Mouse (Mus musculus): ENCODE results near the gene Matn1. TPM values are rescaled to one million over a fixed set of nuclear protein-coding genes. Genes with fewer than 3 reads are reported as not detected.

Gene Matn1
- polyA plus RNA-seq, 1 experiment from 2014 or later, result not detected

GRCm38 (mm10) chr4:130914527-130914926, 29.7 kb upstream of the Matn1 start:
- ATAC-seq (ENCODE audit: low read depth), result no peak
- Histone ChIP-seq H3K9ac (replicated peaks; ENCODE audit: low read depth, low read length) (no peak overlapping the region), H3K36me3 (ENCODE audit: control insufficient read depth, insufficient read depth, low read length) (no peaks in the 10 kb centered on the region), H3K9me3 (ENCODE audit: control insufficient read depth, low read length) (no peaks in the 10 kb centered on the region), H3K27ac (ENCODE audit: low read depth, low read length) (no peak overlapping the region), H3K4me2 (ENCODE audit: low read depth, low read length) (no peak overlapping the region), H3K27me3 (ENCODE audit: control insufficient read depth, insufficient read depth, low read length) (no peaks in the 10 kb centered on the region), H3K4me1 (ENCODE audit: control insufficient read depth, insufficient read depth, low read length) (no peaks in the 10 kb centered on the region), H3K4me3 (ENCODE audit: low read depth, low read length) (no peak overlapping the region)
- 78% methylated on average over 7 of the region's 7 CpGs for WGBS

GRCm38 (mm10) chr4:130915006-130915667, 29.0 kb upstream of the Matn1 start:
- H3K27ac ChIP-seq (ENCODE audit: low read depth, low read length), result no peak overlapping the region

GRCm38 (mm10) chr4:130915668-130916035, 28.5 kb upstream of the Matn1 start:
- 47% methylated on average over 7 of the region's 7 CpGs for WGBS
- no peak overlapping the region for H3K4me3 ChIP-seq (ENCODE audit: low read depth, low read length)
- no peaks in the 10 kb centered on the region for H3K36me3 ChIP-seq (ENCODE audit: control insufficient read depth, insufficient read depth, low read length)
- 0 out of 2 replicates have a peak, but pooled peaks cover 4% of the 10 kb centered on the region for H3K4me1 ChIP-seq (ENCODE audit: control insufficient read depth, insufficient read depth, low read length)
- no peak overlapping the region for H3K27ac ChIP-seq (ENCODE audit: low read depth, low read length)
- no peak for ATAC-seq (ENCODE audit: low read depth)
- H3K27me3 ChIP-seq (ENCODE audit: control insufficient read depth, insufficient read depth, low read length), result no peaks in the 10 kb centered on the region
- H3K9ac ChIP-seq (replicated peaks; ENCODE audit: low read depth, low read length), result no peak overlapping the region
- no peaks in the 10 kb centered on the region for H3K9me3 ChIP-seq (ENCODE audit: control insufficient read depth, low read length)
- no peak overlapping the region for H3K4me2 ChIP-seq (ENCODE audit: low read depth, low read length)

More at GRCm38 (mm10) chr4:130915006-130915667, 29.0 kb upstream of the Matn1 start:
- Histone ChIP-seq H3K4me1 (ENCODE audit: control insufficient read depth, insufficient read depth, low read length) (0 out of 2 replicates have a peak, but pooled peaks cover 3% of the 10 kb centered on the region), H3K4me2 (ENCODE audit: low read depth, low read length) (no peak overlapping the region), H3K27me3 (ENCODE audit: control insufficient read depth, insufficient read depth, low read length) (no peaks in the 10 kb centered on the region), H3K36me3 (ENCODE audit: control insufficient read depth, insufficient read depth, low read length) (no peaks in the 10 kb centered on the region), H3K4me3 (ENCODE audit: low read depth, low read length) (no peak overlapping the region), H3K9me3 (ENCODE audit: control insufficient read depth, low read length) (no peaks in the 10 kb centered on the region), H3K9ac (replicated peaks; ENCODE audit: low read depth, low read length) (no peak overlapping the region)
- no peak for ATAC-seq (ENCODE audit: low read depth)
- WGBS, result 80% methylated on average over 12 of the region's 12 CpGs

- Histone ChIP-seq H3K9me3 (ENCODE audit: control insufficient read depth, low read length) (no peaks in the 10 kb centered on the region), H3K27me3 (ENCODE audit: control insufficient read depth, insufficient read depth, low read length) (no peaks in the 10 kb centered on the region), H3K9ac (replicated peaks; ENCODE audit: low read depth, low read length) (no peak overlapping the region), H3K36me3 (ENCODE audit: control insufficient read depth, insufficient read depth, low read length) (no peaks in the 10 kb centered on the region), H3K27ac (ENCODE audit: low read depth, low read length) (no peak overlapping the region), H3K4me2 (ENCODE audit: low read depth, low read length) (no peak overlapping the region), H3K4me1 (ENCODE audit: control insufficient read depth, insufficient read depth, low read length) (0 out of 2 replicates have a peak, but pooled peaks cover 4% of the 10 kb centered on the region), H3K4me3 (ENCODE audit: low read depth, low read length) (no peak overlapping the region)
- WGBS, result 79% methylated on average over 7 of the region's 7 CpGs
- no peak for ATAC-seq (ENCODE audit: low read depth)
Measured at GRCm38 (mm10) chr4:130916639-130917038, 27.5 kb upstream of the Matn1 start.

- ATAC-seq (ENCODE audit: low read depth), result no peak
- Histone ChIP-seq H3K36me3 (ENCODE audit: control insufficient read depth, insufficient read depth, low read length) (no peaks in the 10 kb centered on the region), H3K9ac (replicated peaks; ENCODE audit: low read depth, low read length) (no peak overlapping the region), H3K4me2 (ENCODE audit: low read depth, low read length) (no peak overlapping the region), H3K27ac (ENCODE audit: low read depth, low read length) (no peak overlapping the region), H3K27me3 (ENCODE audit: control insufficient read depth, insufficient read depth, low read length) (no peaks in the 10 kb centered on the region), H3K4me3 (ENCODE audit: low read depth, low read length) (no peak overlapping the region), H3K4me1 (ENCODE audit: control insufficient read depth, insufficient read depth, low read length) (0 out of 2 replicates have a peak, but pooled peaks cover 4% of the 10 kb centered on the region), H3K9me3 (ENCODE audit: control insufficient read depth, low read length) (no peaks in the 10 kb centered on the region)
- WGBS, result 75% methylated on average over 4 of the region's 4 CpGs
Measured at GRCm38 (mm10) chr4:130917564-130917963, 26.6 kb upstream of the Matn1 start.

- Histone ChIP-seq H3K4me2 (ENCODE audit: low read depth, low read length) (no peak overlapping the region), H3K4me1 (ENCODE audit: control insufficient read depth, insufficient read depth, low read length) (0 out of 2 replicates have a peak, but pooled peaks cover 4% of the 10 kb centered on the region), H3K9ac (replicated peaks; ENCODE audit: low read depth, low read length) (no peak overlapping the region), H3K36me3 (ENCODE audit: control insufficient read depth, insufficient read depth, low read length) (no peaks in the 10 kb centered on the region), H3K27ac (ENCODE audit: low read depth, low read length) (no peak overlapping the region), H3K4me3 (ENCODE audit: low read depth, low read length) (no peak overlapping the region), H3K27me3 (ENCODE audit: control insufficient read depth, insufficient read depth, low read length) (no peaks in the 10 kb centered on the region), H3K9me3 (ENCODE audit: control insufficient read depth, low read length) (no peaks in the 10 kb centered on the region)
- no peak for ATAC-seq (ENCODE audit: low read depth)
- 73% methylated on average over 10 of the region's 10 CpGs for whole genome bisulfite sequencing
Measured at GRCm38 (mm10) chr4:130918805-130919749, 25.1 kb upstream of the Matn1 start.

GRCm38 (mm10) chr4:130919750-130920356, 24.3 kb upstream of the Matn1 start:
- H3K9me3 ChIP-seq (ENCODE audit: control insufficient read depth, low read length), result no peaks in the 10 kb centered on the region
- ATAC-seq (ENCODE audit: low read depth), result no peak
- WGBS, result 66% methylated on average over 9 of the region's 9 CpGs
- no peak overlapping the region for H3K4me2 ChIP-seq (ENCODE audit: low read depth, low read length)
- H3K36me3 ChIP-seq (ENCODE audit: control insufficient read depth, insufficient read depth, low read length), result no peaks in the 10 kb centered on the region
- H3K27me3 ChIP-seq (ENCODE audit: control insufficient read depth, insufficient read depth, low read length), result no peaks in the 10 kb centered on the region
- H3K27ac ChIP-seq (ENCODE audit: low read depth, low read length), result no peak overlapping the region
- H3K4me3 ChIP-seq (ENCODE audit: low read depth, low read length), result no peak overlapping the region
- 0 out of 2 replicates have a peak, but pooled peaks cover 4% of the 10 kb centered on the region for H3K4me1 ChIP-seq (ENCODE audit: control insufficient read depth, insufficient read depth, low read length)
- no peak overlapping the region for H3K9ac ChIP-seq (replicated peaks; ENCODE audit: low read depth, low read length)

- H3K9me3 ChIP-seq (ENCODE audit: control insufficient read depth, low read length), result no peaks in the 10 kb centered on the region
- ATAC-seq (ENCODE audit: low read depth), result no peak; the same call in 1 of the 2 replicates
- no peaks in the 10 kb centered on the region for H3K36me3 ChIP-seq (ENCODE audit: control insufficient read depth, insufficient read depth, low read length)
- H3K9ac ChIP-seq (replicated peaks; ENCODE audit: low read depth, low read length), result no peak overlapping the region
- no peak overlapping the region for H3K4me3 ChIP-seq (ENCODE audit: low read depth, low read length)
- no peak overlapping the region for H3K4me2 ChIP-seq (ENCODE audit: low read depth, low read length)
- no peaks in the 10 kb centered on the region for H3K27me3 ChIP-seq (ENCODE audit: control insufficient read depth, insufficient read depth, low read length)
- H3K27ac ChIP-seq (ENCODE audit: low read depth, low read length), result no peak overlapping the region
- WGBS, result 30% methylated on average over 12 of the region's 12 CpGs
- H3K4me1 ChIP-seq (ENCODE audit: control insufficient read depth, insufficient read depth, low read length), result 0 out of 2 replicates have a peak, but pooled peaks cover 4% of the 10 kb centered on the region
Measured at GRCm38 (mm10) chr4:130920951-130921693, 23.1 kb upstream of the Matn1 start.

Data from neural tube, embryonic 14.5 days (tissue).